Mouse (Mus musculus) ZHBTc4 (cell line): Measurements from ENCODE around the gene 1700113H08Rik.

Source experiments
- DNase-seq: peaks from one replicate; pipeline ENCODE4 v3.0.0-alpha.2; 2011; ENCODE audit warnings: low read depth, low spot score

1700113H08Rik gene

DNA sequence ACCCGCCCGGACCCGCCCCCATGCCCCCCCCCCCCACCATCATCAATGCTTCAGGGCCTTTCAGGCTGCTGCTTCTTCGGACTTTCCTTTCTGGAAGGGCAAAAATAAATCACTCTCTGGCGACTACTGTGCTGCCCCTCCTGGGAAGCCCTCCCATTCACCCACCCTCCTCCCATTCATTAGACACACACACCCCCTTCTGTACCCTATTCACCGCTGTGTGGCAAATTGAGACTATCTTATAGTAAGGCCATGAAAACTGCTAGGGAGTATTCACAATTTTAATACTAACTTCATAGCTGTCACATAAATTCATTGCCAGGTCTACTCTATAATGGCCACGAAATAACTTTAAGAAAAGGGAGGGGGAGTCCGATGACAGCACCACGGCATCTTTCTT, 1.1 kb downstream of the 1700113H08Rik start:
- no peak for DNase-seq

DNA sequence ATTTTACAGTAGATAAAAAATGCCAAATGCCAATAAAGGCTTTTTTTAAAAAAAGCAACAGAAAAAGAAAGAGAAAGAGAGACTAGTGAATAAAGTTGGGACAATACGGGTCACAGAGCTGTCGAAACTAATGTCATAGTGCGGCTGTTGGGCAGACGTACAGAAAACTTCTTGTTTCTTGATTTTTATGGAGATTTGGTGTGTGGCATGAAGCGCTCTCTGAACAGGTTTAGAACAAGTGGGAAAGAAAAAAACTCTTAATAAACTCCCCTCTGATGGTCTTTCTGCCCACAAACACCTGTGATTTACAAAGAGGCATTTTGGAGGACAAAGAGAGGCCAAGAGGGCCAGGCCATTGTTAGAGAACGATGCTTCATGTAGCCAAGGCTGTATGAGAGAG, 1.6 kb downstream of the 1700113H08Rik start:
- no peak for DNase-seq

DNA sequence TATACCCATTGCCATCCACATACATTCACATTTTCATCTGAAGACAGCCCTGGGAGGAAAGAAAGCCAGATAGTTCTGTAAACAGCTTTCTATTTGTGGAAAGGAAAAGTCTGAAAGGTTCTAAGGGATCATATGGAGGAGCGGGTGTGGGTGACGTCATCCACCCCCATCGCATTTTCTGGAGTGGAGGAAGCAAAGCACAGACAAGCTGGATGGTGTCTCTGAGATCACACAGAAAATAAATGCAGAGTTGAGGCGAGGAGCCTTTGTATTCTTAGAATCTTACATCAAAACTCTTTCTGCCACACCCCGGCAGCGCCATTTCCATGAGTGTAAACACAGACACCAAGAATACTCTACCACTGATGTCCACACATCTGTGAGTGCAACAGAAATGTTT, 26.4 kb downstream of the 1700113H08Rik start:
- no peak for DNase-seq

DNA sequence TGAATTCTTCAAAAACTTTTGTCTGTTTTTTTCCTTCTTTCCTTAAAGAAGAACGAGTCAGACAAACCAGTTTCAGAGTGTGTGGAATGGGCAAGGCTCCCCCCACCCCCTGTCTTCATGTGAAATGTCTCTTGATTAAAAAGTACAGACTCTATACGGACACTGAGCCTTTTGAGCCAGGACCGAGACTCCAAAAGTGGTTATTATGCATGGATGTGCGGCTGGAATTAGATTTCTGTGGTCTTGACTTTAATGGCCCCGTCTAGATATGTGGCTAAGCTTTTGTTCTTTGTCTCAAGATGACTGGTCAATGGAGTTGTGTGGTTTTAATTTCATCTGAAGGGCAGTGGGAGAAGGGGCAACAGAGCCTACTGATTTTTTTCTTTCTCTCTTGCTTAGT, 29.8 kb downstream of the 1700113H08Rik start:
- DNase-seq, result no peak

DNA sequence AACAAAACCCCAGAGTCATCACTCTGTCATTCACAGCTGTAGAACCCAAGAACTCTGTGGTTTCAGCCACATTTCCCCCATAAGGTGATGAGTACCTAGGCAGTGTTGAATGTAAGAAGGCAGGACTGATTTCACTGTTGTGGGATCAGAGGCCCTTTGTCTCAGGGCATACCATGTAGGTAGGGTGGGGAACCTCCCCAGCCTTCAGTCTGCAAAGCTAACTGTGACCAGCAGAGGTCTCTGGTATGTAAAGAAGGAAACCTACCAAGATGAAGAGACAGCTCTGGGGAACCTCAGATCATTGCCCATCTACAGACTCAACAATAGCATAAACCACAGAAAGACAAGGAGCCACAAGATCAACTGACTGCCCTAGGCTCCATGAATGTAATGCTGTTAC, 36.4 kb downstream of the 1700113H08Rik start:
- DNase-seq, result peak; percentile 68

DNA sequence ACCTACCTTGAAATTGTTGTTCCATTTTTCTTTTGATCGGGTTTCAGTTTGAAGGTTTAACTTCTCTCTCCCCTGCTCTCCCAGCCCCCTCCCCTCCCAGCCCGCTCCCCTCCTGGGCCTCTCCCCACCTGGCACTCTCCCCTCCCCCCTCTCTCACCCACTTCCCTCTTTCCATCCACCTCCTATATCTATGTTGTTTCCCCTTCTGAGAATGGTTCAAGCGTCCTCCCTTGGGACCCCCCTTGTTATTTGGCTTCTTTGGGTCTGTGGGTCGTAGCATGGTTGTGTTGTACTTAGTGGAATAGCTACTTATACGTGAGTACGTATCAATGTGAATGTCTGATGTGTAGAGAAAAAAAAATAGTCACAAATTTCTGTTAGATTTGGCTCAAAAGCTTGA, 40.9 kb downstream of the 1700113H08Rik start:
- no peak for DNase-seq

DNA sequence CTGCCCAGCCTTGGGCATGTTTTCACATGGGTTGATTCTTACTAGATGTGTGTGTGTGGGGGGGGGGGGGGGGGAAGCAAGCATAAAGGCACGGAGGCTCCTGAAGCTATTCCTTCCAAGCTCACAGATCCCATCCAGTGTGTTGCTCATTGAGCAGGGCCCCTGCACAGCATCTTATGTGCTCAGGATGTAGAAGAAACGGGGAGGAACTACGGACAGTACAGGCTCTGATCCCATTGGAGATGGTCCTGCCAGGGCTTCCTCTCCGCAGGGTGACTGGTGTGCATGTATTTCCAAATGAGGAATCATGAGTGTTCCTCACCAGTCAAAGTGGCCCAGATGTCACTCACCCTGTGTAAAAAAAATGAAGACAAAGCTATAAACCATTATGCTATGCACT, 42.8 kb downstream of the 1700113H08Rik start:
- no peak for DNase-seq

DNA sequence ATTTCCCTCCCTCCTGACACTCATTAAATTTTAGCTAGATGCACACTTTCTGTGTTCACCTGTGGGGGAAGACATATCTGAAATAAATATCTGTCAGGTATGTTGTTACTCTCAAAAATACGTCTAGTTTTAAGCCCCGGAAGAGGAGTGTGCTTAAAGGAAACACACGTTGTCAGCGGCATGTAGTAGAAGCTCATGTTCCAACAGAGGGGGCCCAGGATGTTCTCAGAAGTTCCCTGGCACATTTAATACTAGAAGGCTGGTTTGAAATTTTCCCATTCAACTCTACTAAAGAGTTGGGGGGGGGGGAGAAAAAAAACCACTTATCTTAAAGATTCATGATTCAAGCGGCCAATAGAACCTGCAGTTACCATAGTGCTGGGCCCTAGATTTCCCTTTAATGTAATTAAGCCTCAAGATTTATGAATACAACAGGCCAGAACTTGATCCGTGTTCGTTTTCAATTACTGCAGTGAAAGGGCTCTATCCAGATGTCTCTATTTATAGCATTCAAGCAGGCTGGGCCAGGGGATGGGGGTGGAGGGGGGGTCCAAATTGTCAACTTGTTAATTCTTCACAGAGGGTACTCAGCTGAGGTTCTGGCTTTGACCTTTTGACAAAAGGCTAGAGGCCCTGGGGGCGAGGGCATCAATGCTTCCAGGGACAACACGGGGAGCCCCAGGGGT, 43.6 kb downstream of the 1700113H08Rik start:
- no peak for DNase-seq

DNA sequence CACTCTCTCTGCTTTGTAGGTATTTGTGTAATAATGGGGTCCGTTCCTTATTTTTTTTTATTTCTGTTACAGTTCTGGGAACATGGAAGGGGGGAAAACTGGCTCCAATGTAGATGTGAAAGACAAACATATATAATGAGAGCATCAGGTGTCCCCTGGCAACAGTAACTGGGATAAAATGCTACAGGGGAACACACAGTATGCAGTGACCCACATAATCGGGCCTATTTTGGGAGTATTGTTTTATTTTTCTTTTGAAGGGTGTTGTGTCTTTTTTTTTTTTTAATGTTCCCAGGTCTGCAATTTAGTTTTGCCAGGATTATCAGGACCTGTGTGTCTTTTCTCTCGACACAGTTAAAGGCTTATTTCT, 44.1 kb downstream of the 1700113H08Rik start:
- no peak for DNase-seq

DNA sequence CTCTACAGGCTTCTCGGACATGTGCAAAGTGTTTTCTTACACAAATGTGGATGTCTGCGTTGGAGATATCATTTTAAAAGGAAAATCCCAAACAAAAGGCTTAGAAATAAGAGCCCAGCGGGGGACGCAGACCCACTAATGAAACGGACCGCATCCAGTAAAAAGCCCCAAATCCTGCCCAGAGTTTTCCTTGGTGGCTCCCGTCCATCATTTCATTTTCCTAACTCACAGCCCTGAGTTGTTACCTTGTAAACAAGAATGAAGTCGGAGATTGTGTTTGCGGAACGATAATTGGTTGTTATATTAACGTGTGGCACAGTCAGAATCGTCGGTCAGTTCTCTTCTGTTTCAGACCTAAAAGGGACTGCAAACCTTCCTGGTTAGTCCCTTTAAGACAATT, 44.6 kb downstream of the 1700113H08Rik start:
- no peak for DNase-seq

DNA sequence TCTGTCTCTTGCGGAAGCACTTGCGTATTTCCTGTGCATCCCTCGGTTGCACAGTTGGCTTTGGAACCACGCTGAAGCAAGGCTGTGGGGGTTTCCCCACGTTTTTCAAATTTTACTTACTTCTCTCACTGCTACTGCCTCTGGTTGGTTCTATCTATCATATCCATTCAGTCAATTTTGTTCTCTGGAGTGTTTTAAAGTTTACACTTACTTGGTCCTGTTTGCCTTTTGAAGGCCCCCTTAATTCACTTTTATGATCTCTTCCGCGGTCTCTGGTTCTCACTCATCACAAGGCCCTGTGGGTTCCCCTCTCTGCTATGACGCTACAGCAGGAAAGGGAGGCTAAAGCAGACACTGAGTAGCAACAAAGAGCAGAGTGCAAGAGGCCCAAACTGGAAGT, 45.4 kb downstream of the 1700113H08Rik start:
- no peak for DNase-seq

DNA sequence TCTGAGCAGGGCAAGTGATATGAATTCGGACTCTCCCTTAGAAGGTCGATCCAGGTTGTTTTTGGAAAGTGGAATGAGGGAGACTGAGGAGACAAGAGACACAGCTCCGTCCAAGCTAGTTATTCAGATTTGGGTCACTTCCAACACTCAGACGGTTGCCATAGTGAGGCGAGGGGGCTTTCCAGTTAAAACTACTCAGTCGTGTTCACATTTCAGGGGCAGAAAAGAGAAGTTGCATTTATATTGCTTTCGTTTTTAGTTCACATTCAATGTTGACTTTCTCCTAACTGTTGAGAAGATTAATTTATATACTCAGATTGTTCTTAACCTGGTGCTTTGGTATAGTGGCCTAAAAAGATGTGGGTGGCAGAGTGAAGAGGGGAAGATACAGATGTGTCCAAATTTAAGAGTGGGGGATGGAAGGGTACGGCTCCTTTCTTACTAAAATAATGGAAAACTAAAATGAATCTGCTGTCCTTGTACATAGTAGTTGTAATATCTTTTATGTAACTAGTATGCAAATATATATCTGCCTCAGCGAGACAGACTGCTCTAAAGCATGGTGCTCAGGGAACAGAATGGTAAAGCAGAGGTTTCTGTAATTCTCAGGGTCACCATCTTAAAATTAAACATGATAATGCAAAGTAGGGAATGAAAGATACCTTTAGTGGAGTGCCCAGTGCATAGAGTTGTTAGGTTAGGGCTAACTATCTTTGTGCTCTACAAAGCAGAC, 49.9 kb downstream of the 1700113H08Rik start:
- no peak for DNase-seq

DNA sequence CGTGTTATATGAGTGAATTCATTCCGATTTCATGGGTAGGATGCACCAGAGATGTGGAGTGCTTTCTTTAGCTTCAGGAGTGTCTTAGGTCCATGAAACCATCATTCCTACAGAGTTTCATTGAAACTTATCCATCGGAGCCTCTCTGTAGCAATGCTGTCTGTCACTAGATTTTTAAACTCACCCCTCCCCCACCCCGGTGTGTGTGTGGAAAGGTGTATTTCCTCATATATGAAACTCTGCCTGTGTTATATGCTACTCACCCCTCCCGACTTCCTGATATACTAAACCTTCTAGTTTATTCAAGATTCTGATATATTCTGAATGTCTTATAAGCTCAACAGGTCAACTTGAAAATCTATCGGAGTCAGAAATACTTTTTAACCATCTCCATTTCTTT, 50.5 kb downstream of the 1700113H08Rik start:
- no peak for DNase-seq

DNA sequence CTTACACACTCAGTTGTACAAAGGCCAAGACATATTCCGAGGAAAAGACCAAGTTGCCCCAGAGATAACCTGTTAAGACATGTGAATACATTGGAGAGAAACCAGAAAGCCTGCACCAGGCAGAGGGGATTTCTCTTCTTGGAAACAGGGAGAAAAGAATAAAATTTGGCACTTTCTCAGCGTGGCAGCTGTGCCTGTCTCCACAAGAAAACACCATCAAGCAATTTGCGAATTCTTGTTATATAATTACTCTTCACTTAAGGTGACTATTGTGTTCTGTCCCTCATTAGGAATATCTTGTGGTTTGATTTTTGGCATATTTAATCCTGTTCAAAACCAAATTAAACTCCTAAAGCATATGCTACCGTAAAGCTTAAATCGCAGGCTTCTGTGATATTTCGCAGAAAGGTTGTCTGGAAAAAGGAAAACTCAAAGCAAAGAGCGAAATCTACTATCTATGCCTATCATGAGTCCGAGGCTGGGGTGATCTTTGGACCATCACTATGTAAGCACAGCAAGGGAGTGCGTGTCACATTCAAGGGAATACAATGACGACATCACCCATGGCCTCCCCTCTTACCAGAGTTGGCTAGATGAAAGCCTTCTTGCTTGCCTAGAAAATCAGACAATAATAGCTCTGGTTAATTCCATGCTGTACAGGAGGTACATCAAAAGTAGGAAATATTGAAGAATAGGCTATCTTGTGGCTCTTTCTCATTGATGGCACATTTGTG, 51.4 kb downstream of the 1700113H08Rik start:
- no peak for DNase-seq

DNA sequence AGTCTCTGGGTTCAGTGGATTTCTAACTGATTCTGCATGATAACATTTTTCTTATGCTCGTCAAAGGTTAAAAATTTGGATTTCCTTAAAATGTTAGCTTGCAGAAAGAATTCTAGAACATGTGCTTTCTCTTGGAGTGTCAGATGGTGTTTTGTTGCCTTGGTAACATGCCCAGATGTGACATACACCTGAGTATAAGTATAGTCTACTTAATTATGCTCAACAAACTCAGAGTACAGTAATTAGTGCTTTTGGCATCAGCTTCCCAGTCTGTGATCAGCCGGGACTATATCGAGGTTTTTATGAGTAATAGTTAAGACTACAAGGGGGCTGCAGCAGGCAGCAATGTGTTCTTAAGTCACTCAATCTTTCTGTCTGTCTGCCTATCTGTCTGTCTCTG, 53.1 kb downstream of the 1700113H08Rik start:
- no peak for DNase-seq

DNA sequence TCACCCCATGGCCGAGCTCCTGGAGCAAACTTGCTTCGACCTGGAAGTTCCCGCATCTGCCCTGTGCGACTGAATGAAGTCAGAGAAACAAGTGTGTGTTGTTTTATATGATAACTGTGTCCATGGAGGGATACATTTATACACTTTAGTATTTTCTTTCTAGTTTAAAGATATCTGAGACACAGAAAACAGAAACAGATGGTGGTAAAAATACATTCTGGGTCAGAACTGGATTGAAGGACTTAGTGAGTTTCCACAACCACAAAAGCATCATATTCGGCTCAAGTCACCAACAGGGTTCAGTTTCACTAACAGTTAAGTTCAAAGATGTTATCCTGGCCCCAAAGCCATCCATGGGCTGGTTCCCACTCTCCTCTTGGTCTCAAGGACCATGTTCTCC, 67.2 kb downstream of the 1700113H08Rik start:
- no peak for DNase-seq

DNA sequence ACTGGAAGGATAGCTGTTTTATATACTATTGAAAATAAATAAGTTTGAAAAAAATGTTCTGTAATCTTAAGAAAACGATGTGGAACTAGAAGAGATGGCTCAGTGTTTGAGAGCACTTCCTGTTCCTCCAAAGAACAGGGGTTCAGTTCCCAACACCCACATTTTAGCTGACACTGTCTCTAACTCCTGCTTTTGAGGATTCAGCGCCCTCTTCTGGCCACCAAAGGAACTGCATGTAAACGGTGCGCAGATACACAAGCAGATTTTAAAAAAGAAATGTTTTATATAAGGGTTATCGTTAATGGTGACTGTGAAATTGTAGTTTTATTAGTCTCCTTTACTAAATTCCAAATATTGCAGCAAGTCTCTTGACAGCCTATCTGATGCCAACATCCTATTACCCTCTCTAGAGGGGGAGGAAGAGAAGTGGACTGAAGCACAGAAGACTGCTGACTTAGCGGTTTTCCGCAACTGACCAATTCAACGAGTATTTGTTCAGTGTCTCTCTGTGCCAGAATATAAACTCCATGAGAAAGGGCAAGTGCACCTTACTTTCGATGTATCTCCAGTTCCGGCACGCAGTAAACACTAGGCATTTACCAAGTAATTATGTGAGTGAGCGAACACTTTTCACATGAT, 68.5 kb downstream of the 1700113H08Rik start:
- DNase-seq, result peak; percentile 58

DNA sequence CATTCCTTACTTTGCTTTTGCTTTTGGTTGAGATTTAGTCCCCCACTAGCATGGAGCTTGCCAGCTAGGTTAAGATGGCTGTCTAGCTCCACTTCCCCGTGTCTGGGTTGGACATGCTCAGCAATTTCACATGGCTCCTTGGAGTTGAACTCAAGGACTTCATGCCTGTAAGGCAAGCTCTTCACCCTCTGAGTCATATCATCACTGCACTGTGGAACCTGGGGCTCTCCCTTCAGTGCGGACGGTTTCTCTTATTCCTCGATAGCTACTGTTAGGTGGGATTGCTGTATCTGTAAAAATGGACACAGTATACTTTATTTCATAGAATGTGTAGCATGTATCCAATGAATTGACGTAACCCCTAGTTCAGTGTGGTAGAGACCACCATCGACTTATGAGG, 93.2 kb downstream of the 1700113H08Rik start:
- DNase-seq, result no peak

DNA sequence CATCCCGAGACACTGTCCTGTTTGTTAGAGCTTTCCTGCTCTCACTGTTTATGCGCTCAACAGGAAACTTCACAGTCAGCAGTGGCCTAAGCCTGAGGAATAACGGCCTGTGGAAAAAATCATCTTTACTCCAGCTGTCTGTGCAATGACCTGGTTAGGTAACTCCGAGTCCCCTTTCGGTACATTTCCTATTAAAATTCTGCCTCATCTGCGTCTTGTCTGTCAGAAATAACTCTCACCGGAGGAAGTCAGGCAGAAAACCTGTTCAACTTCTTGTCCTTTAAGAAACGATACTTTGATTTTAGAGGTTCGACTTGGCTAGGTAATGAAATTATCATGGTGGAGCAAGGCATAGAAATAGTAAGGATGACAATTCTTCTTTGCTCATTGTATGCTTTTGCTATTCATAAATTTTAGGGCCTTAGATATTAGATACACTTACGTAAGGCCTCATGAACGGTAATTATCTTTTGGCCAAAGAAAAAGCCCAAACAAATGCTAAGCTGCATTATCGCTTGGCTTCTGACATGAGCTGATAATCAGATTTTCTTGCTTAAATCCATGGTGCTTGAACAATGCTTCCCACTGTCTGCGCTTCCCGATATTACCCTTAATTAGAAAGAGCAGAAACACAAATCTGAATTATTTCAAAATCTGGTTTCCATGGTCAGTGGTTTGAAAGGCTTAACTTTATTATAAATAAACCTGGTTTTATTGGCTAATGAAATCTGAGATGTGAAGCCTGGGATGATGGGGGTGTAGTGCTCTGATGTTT, 96.1 kb downstream of the 1700113H08Rik start:
- DNase-seq, result no peak

DNA sequence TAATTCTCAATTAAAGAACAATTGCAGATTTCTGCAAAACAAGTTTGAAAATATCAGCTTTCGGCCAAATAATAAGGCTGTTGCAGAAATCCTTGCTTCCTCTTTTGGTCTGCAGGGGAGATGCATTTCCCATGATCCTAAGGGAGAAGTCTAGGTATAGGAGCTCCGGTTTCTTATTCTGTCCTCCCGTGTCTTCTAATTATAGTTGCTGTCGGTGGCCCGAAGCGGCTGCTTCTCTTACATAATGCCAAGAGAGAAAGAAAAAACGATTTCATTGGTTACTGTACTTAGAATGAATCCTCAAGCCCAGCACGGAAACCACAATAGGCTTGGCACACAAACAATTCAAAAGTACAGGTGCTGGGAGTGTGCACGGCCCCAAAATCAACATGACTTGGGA, 101.9 kb downstream of the 1700113H08Rik start:
- DNase-seq, result no peak

DNA sequence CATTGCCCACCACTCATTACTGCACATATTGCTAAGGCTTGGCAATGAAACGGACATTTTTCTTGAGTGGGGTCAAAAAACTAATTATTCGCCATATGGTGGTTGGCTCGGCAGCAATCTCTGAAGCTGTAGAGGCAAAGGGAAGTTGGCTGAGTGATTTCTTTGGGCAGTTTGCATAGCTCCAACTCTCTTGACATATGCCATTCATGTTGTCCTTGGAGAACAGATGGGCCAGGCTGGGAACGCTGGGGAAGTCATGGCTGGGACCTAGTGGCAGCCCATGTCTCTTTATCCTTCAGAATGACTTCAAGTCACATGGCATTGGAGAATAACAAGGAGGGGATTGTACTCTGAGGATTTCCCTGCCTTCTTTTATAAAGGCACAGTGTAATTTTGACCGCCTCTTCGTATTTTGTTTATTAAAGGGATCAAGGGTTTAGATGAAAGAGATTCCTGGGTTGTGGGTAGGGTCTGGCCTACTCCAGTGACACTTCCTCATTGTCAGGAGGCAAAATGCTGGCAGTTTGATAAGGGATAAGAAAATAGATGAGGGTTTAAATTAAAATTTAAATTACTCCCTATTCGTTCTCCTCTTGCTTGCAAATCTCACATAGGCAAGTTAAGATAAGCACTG, 138.4 kb downstream of the 1700113H08Rik start:
- peak; percentile 7 for DNase-seq
